Mouse (Mus musculus) CH12.LX (cell line): ENCODE measurements around the gene Foxp1.

Experiments
- BHLHE40 ChIP-seq: IDR thresholded peaks from 2 replicates; pipeline ENCODE4 v1.6.1; 2011; ENCODE audit warnings: mild to moderate bottlenecking, low read depth, low read length, improper control_type of control experiment
- CHD2 ChIP-seq: IDR thresholded peaks from 2 replicates; pipeline ENCODE4 v1.6.1; 2011; ENCODE audit warnings: low read length, improper control_type of control experiment
- CTCF ChIP-seq, 2 experiments: IDR thresholded peaks in 1 of 2; conservative IDR thresholded peaks in 1 of 2; 2 replicates each; pipeline ENCODE4 v1.5.1; 2011 to 2012; ENCODE audit warnings: low read depth in 2 of 2, low read length in 2 of 2, improper control_type of control experiment in 1 of 2, inconsistent platforms in 1 of 2, mild to moderate bottlenecking in 1 of 2, moderate library complexity in 1 of 2
- ELF1 ChIP-seq: IDR thresholded peaks from 2 replicates; pipeline ENCODE4 v1.6.1; 2014; ENCODE audit warnings: low read depth, mild to moderate bottlenecking, inconsistent platforms, low read length, improper control_type of control experiment
- MXI1 ChIP-seq: IDR thresholded peaks from 2 replicates; pipeline ENCODE4 v1.6.1; 2011; ENCODE audit warnings: mild to moderate bottlenecking, low read depth, low read length, improper control_type of control experiment
- USF2 ChIP-seq: conservative IDR thresholded peaks from 2 replicates; pipeline ENCODE4 v1.6.1; 2011; ENCODE audit warnings: low read depth, low read length, improper control_type of control experiment

- TF ChIP-seq CTCF (conservative IDR thresholded peaks at IDR 0.05 in 1 of 2, IDR thresholded peaks at IDR 0.05 in 1 of 2; ENCODE audit: low read depth in 2 of 2, low read length in 2 of 2) (no peak), ELF1 (no peak), MXI1 (no peak), CHD2 (no peak), USF2 (no peak), BHLHE40 (no peak)
Observed at GRCm38 (mm10) chr6:99489423-99489822, 33.1 kb downstream of the Foxp1 start.
